Mouse (Mus musculus) G1E (cell line): ENCODE measurements at regions not wholly inside any gene's neighbourhood (a gene's known extent, or its start where the extent isn't known, plus 50 kb on each side); places are given as distances from the start of the nearest gene placed in this dataset.

ENCODE experiments used
- CTCF ChIP-seq: IDR thresholded peaks from 2 replicates; pipeline ENCODE4 v1.5.1; 2012; ENCODE audit warnings: low read depth, low read length, inconsistent platforms, mixed read lengths
- POLR2AphosphoS5 ChIP-seq: IDR thresholded peaks from 2 replicates; pipeline ENCODE4 v1.6.1; 2012; ENCODE audit warnings: low read depth, low read length, inconsistent platforms; ENCODE audit not compliant: insufficient replicate concordance
- TAL1 ChIP-seq: conservative IDR thresholded peaks from 2 replicates; pipeline ENCODE4 v1.6.1; 2012; ENCODE audit warnings: low read depth, low read length, inconsistent platforms, mixed read lengths

DNA sequence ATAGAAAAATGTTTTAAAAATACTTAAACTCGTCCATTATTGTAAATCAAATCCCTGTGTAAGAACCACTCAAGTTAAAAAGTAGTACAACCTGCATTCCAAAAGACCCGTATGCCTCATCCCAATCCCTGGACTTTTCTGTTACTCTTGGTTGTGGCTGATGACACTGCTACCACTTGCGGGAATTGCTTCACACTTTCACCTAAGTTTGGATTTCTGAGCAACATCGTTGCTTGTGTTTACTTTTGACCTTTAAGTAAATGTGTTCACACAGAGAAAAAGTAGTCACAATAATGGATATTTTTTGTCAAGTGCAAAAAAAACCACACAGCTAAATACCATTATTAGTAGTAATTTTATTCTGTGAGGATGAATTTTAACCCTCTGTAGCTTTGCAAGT is 139.2 kb upstream of the Lpp start:
- TF ChIP-seq CTCF (no peak), TAL1 (no peak), POLR2AphosphoS5 (no peak)
